Mouse (Mus musculus): ENCODE measurements at regions not wholly inside any gene's neighbourhood (a gene's known extent, or its start where the extent isn't known, plus 50 kb on each side); places are given as distances from the start of the nearest gene placed in this dataset.

- DNase-seq = no peak
Observed at GRCm38 (mm10) chr7:37342613-37343012, 430.8 kb downstream of the Zfp536 start.

- no peak for DNase-seq
Observed at GRCm38 (mm10) chr7:37343021-37343593, 430.3 kb downstream of the Zfp536 start.

GRCm38 (mm10) chr7:37343691-37344233, 429.7 kb downstream of the Zfp536 start:
- DNase-seq = no peak

- DNase-seq = peak; percentile 75
Observed at GRCm38 (mm10) chr7:37346041-37346440, 427.4 kb downstream of the Zfp536 start.

GRCm38 (mm10) chr7:37357647-37358395, 415.6 kb downstream of the Zfp536 start:
- DNase-seq = peak; percentile 89

GRCm38 (mm10) chr7:37358492-37358891, 414.9 kb downstream of the Zfp536 start:
- no peak for DNase-seq

GRCm38 (mm10) chr7:37359473-37359872, 414.0 kb downstream of the Zfp536 start:
- DNase-seq = peak; percentile 26

GRCm38 (mm10) chr7:37360171-37360570, 413.3 kb downstream of the Zfp536 start:
- peak; percentile 36 for DNase-seq

GRCm38 (mm10) chr7:37361802-37362441, 411.5 kb downstream of the Zfp536 start:
- peak; percentile 65 for DNase-seq

- DNase-seq = no peak
Observed at GRCm38 (mm10) chr7:37362879-37363278, 410.6 kb downstream of the Zfp536 start.

- DNase-seq = no peak
Observed at GRCm38 (mm10) chr7:37363629-37364175, 409.7 kb downstream of the Zfp536 start.

- DNase-seq = no peak
Observed at GRCm38 (mm10) chr7:37364221-37364620, 409.2 kb downstream of the Zfp536 start.

GRCm38 (mm10) chr7:37366006-37366405, 407.4 kb downstream of the Zfp536 start:
- DNase-seq = no peak

- peak; percentile 48 for DNase-seq
Observed at GRCm38 (mm10) chr7:37369698-37370097, 403.7 kb downstream of the Zfp536 start.

GRCm38 (mm10) chr7:37373864-37374263, 399.6 kb downstream of the Zfp536 start:
- peak; percentile 88 for DNase-seq

- no peak for DNase-seq
Observed at GRCm38 (mm10) chr7:37375044-37375443, 398.4 kb downstream of the Zfp536 start.

- DNase-seq = no peak
Observed at GRCm38 (mm10) chr7:37375591-37375990, 397.9 kb downstream of the Zfp536 start.

- DNase-seq = no peak
Observed at GRCm38 (mm10) chr7:37376207-37376606, 397.2 kb downstream of the Zfp536 start.

- no peak for DNase-seq
Observed at GRCm38 (mm10) chr7:37377889-37378521, 395.4 kb downstream of the Zfp536 start.

- no peak for DNase-seq
Observed at GRCm38 (mm10) chr7:37387871-37388270, 385.6 kb downstream of the Zfp536 start.

- DNase-seq = no peak
Observed at GRCm38 (mm10) chr7:37388843-37389702, 384.4 kb downstream of the Zfp536 start.
